Mouse (Mus musculus) natural killer cell, adult 2 months (primary cell): Measurements from ENCODE around the gene Efemp2.

Experiments used
- DNase-seq, 2 experiments: peaks; one replicate each; pipeline ENCODE4 v3.0.0; 2022; ENCODE audit warnings: low spot score in 2 of 2

Gene Efemp2

GRCm38 (mm10) chr19:5496052-5496370 lies 22.3 kb downstream of the Efemp2 start:
- DNase-seq: no peak

- no peak for DNase-seq
Observed at GRCm38 (mm10) chr19:5500330-5500875, 26.6 kb downstream of the Efemp2 start.

GRCm38 (mm10) chr19:5503687-5504086 lies 29.9 kb downstream of the Efemp2 start, which contains the start of gene 1700020D05Rik:
1700020D05Rik (minus strand) TSS chr19:5503787.
- DNase-seq: no peak

- peak; percentile 96 to 97 for DNase-seq
Observed at GRCm38 (mm10) chr19:5510031-5511026, 36.6 kb downstream of the Efemp2 start, which contains the start of gene Snx32. Snx32 (minus strand) TSS chr19:5510538.

GRCm38 (mm10) chr19:5511074-5511632 lies 37.4 kb downstream of the Efemp2 start:
- no peak for DNase-seq

GRCm38 (mm10) chr19:5512091-5513004 lies 38.6 kb downstream of the Efemp2 start:
- DNase-seq: peak; percentile 21 to 32

- no peak for DNase-seq
Observed at GRCm38 (mm10) chr19:5513005-5513349, 39.2 kb downstream of the Efemp2 start.

- no peak for DNase-seq
Observed at GRCm38 (mm10) chr19:5515840-5516777, 42.4 kb downstream of the Efemp2 start.

- no peak for DNase-seq
Observed at GRCm38 (mm10) chr19:5516906-5517505, 43.3 kb downstream of the Efemp2 start.

GRCm38 (mm10) chr19:5518721-5519120 lies 45.0 kb downstream of the Efemp2 start:
- DNase-seq: no peak

- DNase-seq: no peak
Observed at GRCm38 (mm10) chr19:5525204-5525603, 51.5 kb downstream of the Efemp2 start.

GRCm38 (mm10) chr19:5529325-5530137 lies 55.8 kb downstream of the Efemp2 start:
- DNase-seq: peak; percentile 93 to 94

- no peak for DNase-seq
Observed at GRCm38 (mm10) chr19:5530138-5530524, 56.4 kb downstream of the Efemp2 start.
